Mouse (Mus musculus) erythroblast, embryonic 14.5 days (primary cell): ENCODE measurements around the gene Scarb2.

ENCODE experiments used
- GATA1 ChIP-seq: IDR thresholded peaks from 2 replicates; pipeline ENCODE4 v1.6.1; 2012; ENCODE audit warnings: low read length, inconsistent platforms, mixed read lengths
- TAL1 ChIP-seq: IDR thresholded peaks from 3 replicates; pipeline ENCODE4 v1.6.1; 2012; ENCODE audit warnings: low read length, inconsistent platforms, mixed read lengths

- TF ChIP-seq TAL1, result no peak
- no peak for TF ChIP-seq GATA1
Observed at GRCm38 (mm10) chr5:92493423-92493822, 13.2 kb downstream of the Scarb2 start.
